Mouse (Mus musculus) neural tube, embryonic 11.5 days (tissue): Measurements from ENCODE around the gene Iqschfp. TPM values are rescaled to one million over a fixed set of nuclear protein-coding genes. Genes with fewer than 3 reads are reported as not detected.

Experiments used
- ATAC-seq: fragments of 200-750 bp; cut with Nextera tagmentation; 2 replicates; pipeline ENCODE4 v1.8.0; 2017; ENCODE audit warnings: moderate number of reproducible peaks, mild to moderate bottlenecking, moderate TSS enrichment, moderate library complexity; ENCODE audit not compliant: insufficient read depth, low FRiP score, low TSS enrichment
- DNase-seq: peaks from one replicate; pipeline ENCODE4 v3.0.0-alpha.2; 2015; ENCODE audit warnings: low spot score
- H3K27ac ChIP-seq: fragments of 300-500 bp; sonication (generic); 2 replicates; pipeline ENCODE4 v1.5.1; 2014; ENCODE audit warnings: low read depth, mild to moderate bottlenecking, low read length
- H3K27me3 ChIP-seq: fragments of 300-500 bp; sonication (generic); 2 replicates; pipeline ENCODE4 v1.6.1; 2014; ENCODE audit warnings: mild to moderate bottlenecking, low read length, mixed read lengths; ENCODE audit not compliant: control insufficient read depth, insufficient read depth
- H3K36me3 ChIP-seq: fragments of 300-500 bp; sonication (generic); 2 replicates; pipeline ENCODE4 v1.6.1; 2014; ENCODE audit warnings: mild to moderate bottlenecking, low read length, moderate library complexity, mixed read lengths; ENCODE audit not compliant: control insufficient read depth, insufficient read depth
- H3K4me1 ChIP-seq: fragments of 300-500 bp; sonication (generic); 2 replicates; pipeline ENCODE4 v1.6.1; 2014; ENCODE audit warnings: low read length, mixed read lengths; ENCODE audit not compliant: control insufficient read depth, insufficient read depth
- H3K4me2 ChIP-seq: fragments of 300-500 bp; sonication (generic); 2 replicates; pipeline ENCODE4 v1.6.1; 2014; ENCODE audit warnings: low read depth, mild to moderate bottlenecking, moderate library complexity
- H3K4me3 ChIP-seq: fragments of 300-500 bp; sonication (generic); 2 replicates; pipeline ENCODE4 v1.5.1; 2014; ENCODE audit warnings: low read depth, low read length
- H3K9ac ChIP-seq: fragments of 300-500 bp; sonication (generic); 2 replicates; pipeline ENCODE4 v1.6.1; 2014; ENCODE audit warnings: mild to moderate bottlenecking, low read length
- H3K9me3 ChIP-seq: fragments of 300-500 bp; sonication (generic); 2 replicates; pipeline ENCODE4 v1.6.1; 2016; ENCODE audit warnings: low read length; ENCODE audit not compliant: control insufficient read depth
- WGBS: fragments of 180-500 bp; shearing (Covaris S2); extraction: QIAGEN DNeasy Blood & Tissue Kit; methylation state at CpG from one replicate; pipeline ENCODE4 v1.1.7; 2014; 5-methylcytosine and 5-hydroxymethylcytosine counted together
- polyA plus RNA-seq: library from polyadenylated mRNA; unstranded; fragments of >200 nt; fragmentation: Nextera tagmentation; extraction: Ambion mirVana; gene quantifications from 2 replicates; pipeline ENCODE4 v1.2.1, GENCODE M21; 2014

The Iqschfp gene
- polyA plus RNA-seq, 1 experiment from 2014 or later = 0.37 TPM

DNA sequence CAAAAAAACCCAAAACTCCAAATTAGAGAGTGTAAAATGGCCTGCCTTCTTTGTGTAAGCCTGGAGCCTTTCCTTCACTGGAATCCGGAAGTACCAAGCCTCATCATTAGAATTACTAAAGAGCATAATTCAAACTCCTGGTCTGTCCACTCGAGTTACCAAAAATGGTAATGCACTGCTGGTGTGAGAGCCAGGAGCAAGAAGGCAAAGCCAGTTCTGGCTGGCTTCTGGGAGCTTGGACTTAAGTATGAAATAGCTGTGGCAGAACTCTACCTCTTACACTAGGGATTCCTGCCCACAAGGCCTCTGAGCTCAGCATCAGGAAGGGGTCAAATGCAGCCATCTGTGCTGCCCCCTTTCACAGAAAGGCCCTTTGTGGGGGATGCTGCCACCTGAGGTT is 585.4 kb downstream of the Iqschfp start:
- no peak overlapping the region for H3K27ac ChIP-seq
- H3K36me3 ChIP-seq = no peaks in the 10 kb centered on the region
- DNase-seq (no peak), ATAC-seq (no peak; the same call in 1 of the 2 replicates)
- H3K4me1 ChIP-seq = 0 out of 2 replicates have a peak, but pooled peaks cover 3% of the 10 kb centered on the region
- H3K4me3 ChIP-seq = no peak overlapping the region
- 35% methylated on average over 2 of the region's 2 CpGs for WGBS
- H3K4me2 ChIP-seq = no peak overlapping the region
- no peaks in the 10 kb centered on the region for H3K27me3 ChIP-seq
- no peak overlapping the region for H3K9ac ChIP-seq
- no peaks in the 10 kb centered on the region for H3K9me3 ChIP-seq

DNA sequence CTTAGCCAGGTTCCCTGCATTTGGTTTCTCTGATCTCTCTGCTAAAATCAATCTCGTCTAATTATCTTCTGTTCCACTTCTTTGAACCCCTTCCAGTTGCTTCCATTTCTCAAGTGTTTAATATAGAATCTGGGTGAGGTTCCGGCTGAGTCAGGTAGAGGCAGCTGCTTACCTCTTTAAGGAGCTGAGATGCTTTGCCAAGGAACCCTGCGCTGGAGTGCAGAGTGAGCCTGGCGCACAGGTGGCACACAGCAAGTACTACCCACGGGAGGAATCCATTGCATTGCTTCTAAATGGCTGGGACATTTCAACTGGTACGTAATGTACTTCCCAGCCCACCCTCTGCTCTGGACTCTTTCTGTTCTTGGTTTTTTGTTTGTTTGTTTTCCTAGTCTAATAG is 587.2 kb downstream of the Iqschfp start:
- no peak overlapping the region for H3K4me2 ChIP-seq
- ATAC-seq = no peak
- 87% methylated on average over 6 of the region's 6 CpGs for WGBS
- H3K27me3 ChIP-seq = no peaks in the 10 kb centered on the region
- no peak overlapping the region for H3K4me3 ChIP-seq
- H3K27ac ChIP-seq = no peak overlapping the region
- H3K36me3 ChIP-seq = no peaks in the 10 kb centered on the region
- DNase-seq = no peak
- H3K4me1 ChIP-seq = 0 out of 2 replicates have a peak, but pooled peaks cover 3% of the 10 kb centered on the region
- H3K9me3 ChIP-seq = no peaks in the 10 kb centered on the region
- no peak overlapping the region for H3K9ac ChIP-seq

DNA sequence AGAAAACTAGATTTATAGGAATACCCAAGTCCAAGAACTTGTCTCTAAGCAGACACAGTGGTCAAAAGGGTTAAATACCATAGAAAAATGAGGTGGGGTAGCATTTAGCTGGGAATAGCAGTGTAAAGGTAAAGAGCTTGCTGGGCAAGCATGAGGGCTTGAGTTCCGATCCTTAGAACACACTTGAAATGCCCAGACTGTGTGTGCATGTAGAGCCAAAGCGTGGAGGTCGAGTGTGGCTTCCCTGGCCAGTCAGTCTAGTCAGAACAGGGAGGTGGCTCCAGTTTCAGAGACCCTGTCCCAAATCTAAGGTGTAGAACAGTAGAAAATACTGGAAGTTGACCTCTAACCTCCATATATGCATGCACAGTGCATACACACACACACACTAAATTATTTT is 591.5 kb downstream of the Iqschfp start:
- Histone ChIP-seq H3K27ac (no peak overlapping the region), H3K9ac (no peak overlapping the region), H3K4me1 (no peaks in the 10 kb centered on the region), H3K9me3 (no peaks in the 10 kb centered on the region), H3K4me2 (no peak overlapping the region), H3K36me3 (no peaks in the 10 kb centered on the region), H3K27me3 (no peaks in the 10 kb centered on the region), H3K4me3 (no peak overlapping the region)
- 91% methylated on average over 3 of the region's 3 CpGs for WGBS
- DNase-seq (no peak), ATAC-seq (no peak)

DNA sequence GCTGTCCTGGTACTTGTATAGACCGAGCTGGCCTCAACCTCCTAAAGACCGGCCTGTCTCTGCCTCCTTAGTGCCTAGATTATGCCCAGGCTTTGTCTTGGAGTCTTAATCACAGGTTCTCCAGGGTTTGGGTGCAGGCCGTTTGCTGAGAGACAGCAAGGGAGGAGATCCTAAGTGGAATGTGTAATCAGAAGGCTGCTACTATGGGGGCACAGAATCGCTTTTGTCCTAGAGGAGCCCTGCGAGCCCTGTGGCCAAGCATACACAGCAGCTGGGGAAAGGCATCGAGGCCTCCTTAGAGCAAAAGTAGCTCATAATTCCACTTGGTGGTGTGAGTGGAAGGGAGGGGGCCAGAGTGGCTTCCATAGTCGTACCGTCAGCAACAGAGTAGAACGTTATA is 592.0 kb downstream of the Iqschfp start:
- no peak for DNase-seq
- Histone ChIP-seq H3K36me3 (no peaks in the 10 kb centered on the region), H3K9ac (no peak overlapping the region), H3K9me3 (no peaks in the 10 kb centered on the region), H3K4me2 (no peak overlapping the region), H3K4me1 (no peaks in the 10 kb centered on the region), H3K27ac (no peak overlapping the region), H3K4me3 (no peak overlapping the region), H3K27me3 (no peaks in the 10 kb centered on the region)
- 91% methylated on average over 9 of the region's 9 CpGs for WGBS
- ATAC-seq = no peak

DNA sequence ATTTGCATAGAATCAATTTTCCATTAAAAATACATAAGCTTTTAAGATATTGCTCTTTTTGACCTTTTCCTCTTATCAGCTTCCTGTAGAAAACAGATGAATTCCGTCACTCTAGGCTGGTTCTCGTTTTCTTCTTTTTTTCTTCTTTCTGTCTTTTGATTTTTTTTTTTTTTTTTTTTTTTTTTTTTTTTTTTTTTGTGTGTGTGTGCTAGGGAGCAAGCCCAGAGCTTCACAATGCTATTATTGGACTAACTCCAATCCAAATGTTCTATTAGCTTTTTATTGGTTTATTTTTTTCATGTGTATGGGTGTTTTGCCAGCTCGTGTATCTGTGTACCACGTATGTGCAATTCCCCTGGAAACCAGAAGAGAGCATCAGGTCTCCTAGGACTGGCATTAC is 592.5 kb downstream of the Iqschfp start:
- no peak overlapping the region for H3K27ac ChIP-seq

DNA sequence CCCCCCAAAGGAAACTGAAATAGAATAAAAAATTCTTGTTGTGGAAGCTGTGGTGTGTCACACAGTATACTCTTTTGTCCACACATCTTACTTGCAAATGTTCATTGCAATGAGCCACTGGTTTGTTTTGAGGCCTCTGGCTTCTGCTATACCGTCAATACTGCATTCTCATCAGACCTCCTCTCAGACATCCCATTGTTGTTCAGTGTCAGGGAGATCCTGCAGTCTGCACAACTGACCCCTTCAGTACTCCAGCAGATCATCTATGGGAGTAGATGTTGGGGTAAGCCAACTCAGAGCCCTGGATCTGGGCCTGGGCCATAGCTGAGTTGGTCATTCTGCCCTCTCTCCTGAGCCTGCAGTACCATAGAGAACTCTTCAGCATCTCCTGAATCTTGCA is 595.6 kb downstream of the Iqschfp start:
- no peak overlapping the region for H3K4me2 ChIP-seq
- 50% methylated on average over 1 of the region's 1 CpGs for WGBS
- DNase-seq (no peak), ATAC-seq (no peak)
- H3K27me3 ChIP-seq = no peaks in the 10 kb centered on the region
- H3K36me3 ChIP-seq = no peaks in the 10 kb centered on the region
- no peak overlapping the region for H3K9ac ChIP-seq
- H3K4me3 ChIP-seq = no peak overlapping the region
- no peaks in the 10 kb centered on the region; the same call in 1 of the 2 replicates for H3K4me1 ChIP-seq
- no peaks in the 10 kb centered on the region for H3K9me3 ChIP-seq
- no peak overlapping the region for H3K27ac ChIP-seq

More for the DNA sequence above, 592.5 kb downstream of the Iqschfp start:
- Histone ChIP-seq H3K4me1 (no peaks in the 10 kb centered on the region), H3K27me3 (no peaks in the 10 kb centered on the region), H3K9me3 (no peaks in the 10 kb centered on the region), H3K4me2 (no peak overlapping the region), H3K9ac (no peak overlapping the region), H3K36me3 (no peaks in the 10 kb centered on the region), H3K4me3 (no peak overlapping the region)
- no peak for ATAC-seq
- DNase-seq = no peak
- WGBS = 87% methylated on average over 4 of the region's 4 CpGs

DNA sequence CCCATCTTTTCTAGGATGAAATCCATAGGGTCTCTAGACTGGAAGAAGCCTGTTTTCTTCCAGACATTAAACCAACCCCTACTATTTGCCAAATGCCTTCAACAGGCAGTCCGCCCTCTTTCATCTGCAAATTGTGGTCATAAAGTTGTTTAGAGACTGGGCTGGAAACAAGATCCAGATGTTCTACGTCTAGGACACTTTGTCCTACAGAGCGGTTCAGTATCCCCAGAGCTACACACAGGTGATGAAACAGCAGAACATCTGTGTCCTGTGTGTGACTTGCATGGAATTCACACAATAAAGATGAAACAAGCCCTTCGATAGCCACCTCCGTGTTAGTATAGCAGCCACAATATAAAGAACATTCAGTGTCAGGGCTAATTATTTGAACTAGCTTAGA is 596.3 kb downstream of the Iqschfp start:
- H3K4me2 ChIP-seq = no peak overlapping the region
- H3K36me3 ChIP-seq = no peaks in the 10 kb centered on the region
- no peaks in the 10 kb centered on the region for H3K9me3 ChIP-seq
- ATAC-seq (no peak), DNase-seq (no peak)
- H3K27me3 ChIP-seq = no peaks in the 10 kb centered on the region
- H3K4me1 ChIP-seq = no peaks in the 10 kb centered on the region; the same call in 1 of the 2 replicates
- H3K9ac ChIP-seq = no peak overlapping the region
- WGBS = 32% methylated on average over 5 of the region's 5 CpGs
- H3K27ac ChIP-seq = no peak overlapping the region
- no peak overlapping the region for H3K4me3 ChIP-seq

DNA sequence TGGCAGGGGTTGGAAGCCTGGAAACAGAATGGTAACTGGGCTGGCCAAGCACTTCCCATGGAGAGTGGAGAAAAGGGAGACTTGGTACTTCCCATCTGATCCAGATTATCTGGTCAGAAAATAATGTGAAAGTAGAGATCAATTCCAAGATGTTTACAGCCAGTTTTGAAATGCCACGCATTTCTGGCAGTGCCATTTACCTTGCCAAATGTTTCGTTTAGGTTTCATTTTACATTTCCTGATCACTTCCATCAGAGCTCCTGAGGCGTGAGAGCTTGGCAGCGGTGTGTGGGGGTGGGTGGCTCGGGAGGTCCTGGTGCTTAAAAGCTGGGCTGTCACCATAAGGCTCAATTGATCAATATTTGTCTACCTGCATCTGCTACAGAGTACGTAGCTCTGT is 599.5 kb downstream of the Iqschfp start:
- DNase-seq (no peak), ATAC-seq (no peak)
- H3K9ac ChIP-seq = no peak overlapping the region
- no peaks in the 10 kb centered on the region for H3K9me3 ChIP-seq
- no peak overlapping the region for H3K27ac ChIP-seq
- 69% methylated on average over 6 of the region's 6 CpGs for WGBS
- H3K27me3 ChIP-seq = no peaks in the 10 kb centered on the region
- no peak overlapping the region for H3K4me3 ChIP-seq
- H3K36me3 ChIP-seq = no peaks in the 10 kb centered on the region
- no peaks in the 10 kb centered on the region; the same call in 1 of the 2 replicates for H3K4me1 ChIP-seq
- H3K4me2 ChIP-seq = no peak overlapping the region

DNA sequence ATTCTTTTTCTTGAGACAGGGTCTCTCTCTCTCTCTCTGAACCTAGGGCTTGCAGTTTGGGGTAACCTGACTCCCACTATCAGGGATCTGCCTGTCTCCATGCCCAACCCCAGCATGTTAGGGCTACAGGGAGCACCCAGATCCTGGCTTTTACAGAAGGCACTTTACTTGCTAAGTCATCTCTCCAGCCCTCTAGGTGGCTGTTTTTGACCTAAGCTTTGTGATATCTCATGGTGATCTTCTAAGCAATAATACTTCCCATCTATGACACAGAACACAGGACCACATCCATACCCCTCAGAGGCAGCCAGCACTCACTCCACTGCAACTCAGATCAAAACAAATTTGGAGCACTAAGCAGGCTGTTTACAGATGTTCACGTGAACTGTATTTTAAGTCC is 600.0 kb downstream of the Iqschfp start:
- H3K36me3 ChIP-seq = no peaks in the 10 kb centered on the region
- H3K27me3 ChIP-seq = no peaks in the 10 kb centered on the region
- no peak for DNase-seq
- no peak overlapping the region for H3K4me2 ChIP-seq
- ATAC-seq = no peak
- no peaks in the 10 kb centered on the region for H3K9me3 ChIP-seq
- no peak overlapping the region for H3K4me3 ChIP-seq
- no peak overlapping the region for H3K27ac ChIP-seq
- no peaks in the 10 kb centered on the region; the same call in 1 of the 2 replicates for H3K4me1 ChIP-seq
- 69% methylated on average over 1 of the region's 1 CpGs for WGBS
- H3K9ac ChIP-seq = no peak overlapping the region
